Mouse (Mus musculus) midbrain, embryonic 14.5 days (tissue): Measurements from ENCODE around the gene Gk2. TPM values are rescaled to one million over a fixed set of nuclear protein-coding genes. Genes with fewer than 3 reads are reported as not detected.
A peak's percentile ranks its signal among the peaks of the same experiment; 100 is the strongest.

ENCODE experiments used
- ATAC-seq: fragments of 200-750 bp; cut with Nextera tagmentation; 2 replicates; pipeline ENCODE4 v1.8.0; 2017; ENCODE audit warnings: moderate number of reproducible peaks, moderate library complexity; ENCODE audit not compliant: low FRiP score, low TSS enrichment
- DNase-seq: peaks from one replicate; pipeline ENCODE4 v3.0.0-alpha.2; 2015
- H3K27ac ChIP-seq: fragments of 300-500 bp; sonication (generic); replicated peaks from 2 replicates; pipeline ENCODE4 v1.5.1; 2014; ENCODE audit warnings: mild to moderate bottlenecking, low read depth, low read length, moderate library complexity
- H3K27me3 ChIP-seq: fragments of 300-500 bp; sonication (generic); 2 replicates; pipeline ENCODE4 v1.6.1; 2014; ENCODE audit warnings: low read length, control low read depth, mixed read lengths; ENCODE audit not compliant: control insufficient read depth, insufficient read depth
- H3K36me3 ChIP-seq: fragments of 300-500 bp; sonication (generic); 2 replicates; pipeline ENCODE4 v1.6.1; 2014; ENCODE audit warnings: low read length, control low read depth; ENCODE audit not compliant: control insufficient read depth, insufficient read depth
- H3K4me1 ChIP-seq: fragments of 300-500 bp; sonication (generic); 2 replicates; pipeline ENCODE4 v1.6.1; 2014; ENCODE audit warnings: mild to moderate bottlenecking, antibody characterized with exemption, low read length, control low read depth; ENCODE audit not compliant: control insufficient read depth, insufficient read depth
- H3K4me2 ChIP-seq: fragments of 300-500 bp; sonication (generic); 2 replicates; pipeline ENCODE4 v1.6.1; 2014; ENCODE audit warnings: mild to moderate bottlenecking, low read length, moderate library complexity
- H3K4me3 ChIP-seq: fragments of 300-500 bp; sonication (generic); replicated peaks from 2 replicates; pipeline ENCODE4 v1.5.1; 2014; ENCODE audit warnings: low read depth, low read length
- H3K9ac ChIP-seq: fragments of 300-500 bp; sonication (generic); replicated peaks from 2 replicates; pipeline ENCODE4 v1.6.1; 2014; ENCODE audit warnings: mild to moderate bottlenecking, low read length, moderate library complexity
- H3K9me3 ChIP-seq: fragments of 300-500 bp; sonication (generic); 2 replicates; pipeline ENCODE4 v1.6.1; 2016; ENCODE audit warnings: low read length, control low read depth, mixed read lengths; ENCODE audit not compliant: control insufficient read depth
- WGBS: fragments of 180-500 bp; shearing (Covaris S2); extraction: QIAGEN DNeasy Blood & Tissue Kit; methylation state at CpG from one replicate; pipeline ENCODE4 v1.1.7; 2014; 5-methylcytosine and 5-hydroxymethylcytosine counted together
- polyA plus RNA-seq: library from polyadenylated mRNA; unstranded; fragments of >200 nt; fragmentation: Nextera tagmentation; extraction: Ambion mirVana; gene quantifications from 2 replicates; pipeline ENCODE4 v1.2.1, GENCODE M21; 2014

Gene Gk2
- polyA plus RNA-seq, result not detected in 2 replicates

- Histone ChIP-seq H3K27ac (no peak within 1 kb of the TSS), H3K4me3 (no peak within 1 kb of the TSS), H3K4me1 (no peaks in the 10 kb centered on the region), H3K4me2 (no peak within 1 kb of the TSS), H3K27me3 (no peaks in the 10 kb centered on the region), H3K36me3 (no peaks in the 10 kb centered on the region), H3K9ac (no peak within 1 kb of the TSS), H3K9me3 (no peaks in the 10 kb centered on the region)
- DNase-seq (no peak), ATAC-seq (no peak)
- WGBS, result 92% methylated on average over 10 of the region's 10 CpGs
These were observed at the start of gene Gk2 for GRCm38 (mm10) chr5:97456816-97457215. Gene Gk2 (minus strand): TSS chr5:97457021.

DNA sequence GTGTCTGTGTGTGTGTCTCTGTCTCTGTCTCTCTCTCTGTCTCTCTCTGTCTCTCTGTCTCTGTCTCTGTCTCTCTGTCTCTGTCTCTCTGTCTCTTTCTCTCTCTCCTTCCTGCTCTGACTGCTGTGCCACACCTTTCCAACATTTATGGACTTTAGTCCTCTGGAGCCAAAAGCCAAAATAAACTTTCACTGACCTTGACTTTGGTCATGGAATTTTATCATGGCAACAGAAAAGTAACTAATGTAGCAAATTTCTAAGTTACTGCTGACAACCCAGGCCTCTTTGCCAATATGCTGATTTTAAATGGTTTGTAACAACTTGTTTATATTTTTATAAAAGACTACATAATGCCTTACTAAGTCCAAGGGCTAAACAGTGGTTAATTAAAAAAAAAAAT is 41.2 kb upstream of the Gk2 start:
- no peak for ATAC-seq
- Histone ChIP-seq H3K4me1 (no peaks in the 10 kb centered on the region), H3K4me3 (no peak overlapping the region)

DNA sequence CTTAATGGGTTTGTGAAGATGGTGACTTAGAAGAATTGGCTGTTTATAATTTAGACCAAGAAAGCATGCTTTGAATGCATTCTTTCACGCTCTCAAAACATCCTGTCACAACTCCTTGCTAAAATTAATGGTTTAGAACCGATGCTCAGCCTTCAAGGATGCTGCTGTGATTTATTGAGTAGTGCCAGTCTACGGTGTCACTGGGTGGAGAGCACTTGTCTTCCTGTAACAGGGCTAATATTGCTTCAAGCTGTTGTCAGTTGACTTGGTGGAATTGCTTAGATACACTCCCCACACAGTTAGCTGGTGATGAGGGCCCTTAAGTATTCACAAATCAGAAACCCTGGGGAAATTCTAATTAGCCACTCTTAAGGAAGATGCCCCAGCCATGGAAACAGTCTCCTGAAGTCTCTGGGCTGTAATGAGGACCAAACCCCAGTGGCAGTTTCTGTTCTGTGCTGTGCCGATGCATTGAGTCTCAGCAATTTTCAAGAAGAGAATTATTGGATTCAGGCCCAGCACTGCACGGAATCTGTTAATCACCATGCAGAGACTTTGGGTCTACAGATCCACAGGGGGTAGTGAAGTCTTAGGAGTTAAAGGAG is 38.8 kb upstream of the Gk2 start:
- no peak overlapping the region for H3K4me3 ChIP-seq
- H3K27ac ChIP-seq, result no peak overlapping the region
- H3K36me3 ChIP-seq, result no peaks in the 10 kb centered on the region
- H3K9ac ChIP-seq, result no peak overlapping the region
- H3K27me3 ChIP-seq, result no peaks in the 10 kb centered on the region
- no peak overlapping the region for H3K4me2 ChIP-seq
- 71% methylated on average over 5 of the region's 5 CpGs for WGBS
- no peak for DNase-seq
- H3K9me3 ChIP-seq, result no peaks in the 10 kb centered on the region
- no peaks in the 10 kb centered on the region for H3K4me1 ChIP-seq
- ATAC-seq, result no peak

More for the DNA sequence above, 41.2 kb upstream of the Gk2 start:
- Histone ChIP-seq H3K9ac (no peak overlapping the region), H3K27ac (no peak overlapping the region), H3K4me2 (no peak overlapping the region), H3K36me3 (no peaks in the 10 kb centered on the region), H3K27me3 (no peaks in the 10 kb centered on the region), H3K9me3 (no peaks in the 10 kb centered on the region)
- no peak for DNase-seq

GRCm38 (mm10) chr5:97493421-97493820 is 36.6 kb upstream of the Gk2 start:
- Histone ChIP-seq H3K4me1 (no peaks in the 10 kb centered on the region), H3K4me2 (no peak overlapping the region), H3K9ac (no peak overlapping the region), H3K27ac (no peak overlapping the region), H3K27me3 (no peaks in the 10 kb centered on the region), H3K36me3 (no peaks in the 10 kb centered on the region), H3K9me3 (no peaks in the 10 kb centered on the region), H3K4me3 (no peak overlapping the region)
- ATAC-seq, result no peak
- no peak for DNase-seq
- 89% methylated on average over 5 of the region's 5 CpGs for WGBS

GRCm38 (mm10) chr5:97486141-97486540 is 29.3 kb upstream of the Gk2 start:
- H3K27ac ChIP-seq, result no peak overlapping the region
- no peaks in the 10 kb centered on the region for H3K27me3 ChIP-seq
- H3K9ac ChIP-seq, result no peak overlapping the region
- 93% methylated on average over 5 of the region's 5 CpGs for WGBS
- H3K36me3 ChIP-seq, result no peaks in the 10 kb centered on the region
- no peaks in the 10 kb centered on the region for H3K4me1 ChIP-seq
- DNase-seq (no peak), ATAC-seq (no peak)
- H3K4me2 ChIP-seq, result no peak overlapping the region
- no peak overlapping the region for H3K4me3 ChIP-seq
- no peaks in the 10 kb centered on the region for H3K9me3 ChIP-seq

DNA sequence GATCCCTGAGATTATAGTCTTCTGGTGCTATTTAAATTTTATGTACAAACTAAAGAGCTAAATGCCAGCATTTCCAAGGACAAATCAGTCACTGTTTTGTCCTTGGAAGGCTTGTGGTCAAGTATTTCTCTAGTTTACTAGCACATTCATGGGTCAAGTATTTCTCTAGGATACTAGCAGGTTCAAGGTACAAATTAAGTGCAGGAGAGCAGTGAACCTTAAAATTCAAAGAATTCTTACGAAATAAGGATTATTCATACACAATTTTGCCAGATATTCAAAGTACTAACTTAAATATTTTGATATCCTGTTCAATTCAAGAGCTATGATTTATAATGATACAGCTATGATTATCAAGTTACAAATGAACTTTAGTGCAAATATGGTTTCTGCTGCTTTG is 23.2 kb upstream of the Gk2 start:
- H3K9ac ChIP-seq, result no peak overlapping the region
- no peaks in the 10 kb centered on the region for H3K4me1 ChIP-seq
- H3K4me2 ChIP-seq, result no peak overlapping the region
- 82% methylated on average over 1 of the region's 1 CpGs for WGBS
- H3K9me3 ChIP-seq, result no peaks in the 10 kb centered on the region
- no peak overlapping the region for H3K4me3 ChIP-seq
- H3K36me3 ChIP-seq, result no peaks in the 10 kb centered on the region
- no peak for DNase-seq
- no peak overlapping the region for H3K27ac ChIP-seq
- H3K27me3 ChIP-seq, result no peaks in the 10 kb centered on the region
- ATAC-seq, result no peak

- H3K4me2 ChIP-seq, result no peak overlapping the region
- no peaks in the 10 kb centered on the region for H3K4me1 ChIP-seq
- DNase-seq (no peak), ATAC-seq (no peak)
- no peaks in the 10 kb centered on the region for H3K9me3 ChIP-seq
- H3K4me3 ChIP-seq, result no peak overlapping the region
- H3K36me3 ChIP-seq, result no peaks in the 10 kb centered on the region
- 76% methylated on average over 7 of the region's 7 CpGs for WGBS
- H3K27me3 ChIP-seq, result no peaks in the 10 kb centered on the region
- no peak overlapping the region for H3K9ac ChIP-seq
- no peak overlapping the region for H3K27ac ChIP-seq
These were observed 10.4 kb upstream of the Gk2 start for GRCm38 (mm10) chr5:97467246-97467645.

DNA sequence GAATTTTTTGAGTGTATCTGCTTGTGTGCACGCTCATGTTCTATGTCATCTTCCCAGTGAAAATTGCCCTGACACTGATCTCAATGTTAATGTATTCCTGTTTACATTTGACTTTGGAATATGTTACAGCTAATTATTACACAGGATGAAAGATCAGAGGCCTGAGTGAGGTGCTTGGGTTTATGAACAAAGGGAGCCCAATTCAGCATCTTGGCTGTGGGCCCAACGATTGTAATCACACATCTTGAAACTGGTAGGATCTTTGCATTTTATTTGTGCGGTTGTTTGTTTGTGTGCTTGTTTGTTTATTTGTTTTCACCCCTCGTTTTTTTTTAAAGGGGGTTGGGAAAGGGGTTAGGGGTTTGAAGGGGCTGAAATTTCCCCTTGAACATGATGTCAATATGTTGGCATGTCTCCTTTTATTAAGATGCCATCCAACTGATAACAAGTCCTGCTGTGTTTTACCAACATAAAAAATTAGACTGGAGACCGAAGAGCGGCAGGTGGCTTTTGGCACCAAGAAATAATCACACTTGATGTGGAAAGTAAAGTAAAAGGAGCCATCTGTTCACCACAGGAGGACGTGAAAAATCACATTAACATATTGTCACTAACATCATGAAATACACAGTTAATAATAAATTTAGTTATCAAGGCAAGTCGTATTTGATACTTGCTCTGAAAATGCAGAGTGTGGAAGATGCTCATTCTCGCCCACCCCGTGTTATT is 9.8 kb upstream of the Gk2 start:
- no peak overlapping the region for H3K4me3 ChIP-seq
- no peaks in the 10 kb centered on the region for H3K27me3 ChIP-seq
- DNase-seq (peak; percentile 64), ATAC-seq (peak; percentile 41; the same call in 1 of the 2 replicates)
- no peak overlapping the region for H3K4me2 ChIP-seq
- no peak overlapping the region for H3K9ac ChIP-seq
- H3K9me3 ChIP-seq, result no peaks in the 10 kb centered on the region
- WGBS, result 53% methylated on average over 10 of the region's 10 CpGs
- no peaks in the 10 kb centered on the region for H3K36me3 ChIP-seq
- no peaks in the 10 kb centered on the region for H3K4me1 ChIP-seq
- no peak overlapping the region; the same call in 1 of the 2 replicates for H3K27ac ChIP-seq

GRCm38 (mm10) chr5:97465956-97466355 is 9.1 kb upstream of the Gk2 start:
- no peak overlapping the region for H3K4me3 ChIP-seq
- H3K9me3 ChIP-seq, result no peaks in the 10 kb centered on the region
- no peak overlapping the region for H3K27ac ChIP-seq
- DNase-seq, result peak; percentile 4
- H3K4me1 ChIP-seq, result no peaks in the 10 kb centered on the region
- H3K9ac ChIP-seq, result no peak overlapping the region
- H3K4me2 ChIP-seq, result no peak overlapping the region
- H3K36me3 ChIP-seq, result no peaks in the 10 kb centered on the region
- 66% methylated on average over 3 of the region's 3 CpGs for WGBS
- ATAC-seq, result no peak
- no peaks in the 10 kb centered on the region for H3K27me3 ChIP-seq
